Mouse (Mus musculus) erythroblast, embryonic 14.5 days (primary cell): ENCODE data around the gene Trappc5.

Experiments
- GATA1 ChIP-seq: IDR thresholded peaks from 2 replicates; pipeline ENCODE4 v1.6.1; 2012; ENCODE audit warnings: low read length, inconsistent platforms, mixed read lengths
- TAL1 ChIP-seq: IDR thresholded peaks from 3 replicates; pipeline ENCODE4 v1.6.1; 2012; ENCODE audit warnings: low read length, inconsistent platforms, mixed read lengths

GRCm38 (mm10) chr8:3670388-3670787 is 5.7 kb upstream of the Trappc5 start:
- no peak for TF ChIP-seq GATA1
- no peak for TF ChIP-seq TAL1
